Mouse (Mus musculus) cerebellum, adult 2 months (tissue): Measurements from ENCODE around the gene Cox8c. TPM values are rescaled to one million over a fixed set of nuclear protein-coding genes. Genes with fewer than 3 reads are reported as not detected.

ENCODE experiments used
- DNase-seq, 2 experiments: peaks; one replicate each; pipeline ENCODE4 v3.0.0; 2021
- H3K27ac ChIP-seq: fragments of 200-500 bp; 2 replicates; pipeline ENCODE4 v1.5.1; 2012; ENCODE audit warnings: low read length, control low read depth, inconsistent platforms; ENCODE audit not compliant: insufficient read depth
- H3K27me3 ChIP-seq: fragments of 200-500 bp; 2 replicates; pipeline ENCODE4 v1.6.1; 2012; ENCODE audit warnings: inconsistent platforms, mild to moderate bottlenecking, low read length, moderate library complexity; ENCODE audit not compliant: control insufficient read depth, insufficient read depth
- H3K4me1 ChIP-seq: fragments of 200-500 bp; 2 replicates; pipeline ENCODE4 v1.6.1; 2011; ENCODE audit warnings: low read length; ENCODE audit not compliant: control insufficient read depth, insufficient read depth
- H3K4me3 ChIP-seq: fragments of 200-500 bp; replicated peaks from 2 replicates; pipeline ENCODE3; 2011; ENCODE audit warnings: mild to moderate bottlenecking, low read depth, low read length, control low read depth; ENCODE audit not compliant: insufficient read depth
- CTCF ChIP-seq: fragments of 200-500 bp; IDR thresholded peaks from 2 replicates; pipeline ENCODE4 v1.5.1; 2011; ENCODE audit warnings: low read depth, mild to moderate bottlenecking, control low read depth, low read length, moderate library complexity, borderline replicate concordance; ENCODE audit not compliant: insufficient read depth
- POLR2A ChIP-seq: fragments of 200-500 bp; IDR thresholded peaks from 2 replicates; pipeline ENCODE4 v1.6.1; 2011; ENCODE audit warnings: low read length, control low read depth, borderline replicate concordance; ENCODE audit not compliant: insufficient read depth
- WGBS: fragments of 180-500 bp; shearing (Covaris S2); methylation state at CpG from one replicate; pipeline ENCODE4 v1.1.7; 2018; 5-methylcytosine and 5-hydroxymethylcytosine counted together
- polyA plus RNA-seq: library from polyadenylated mRNA; depleted of rRNA; stranded (reverse); fragments of >200 nt; gene quantifications from 2 replicates; pipeline ENCODE4 v1.2.3, GENCODE M21; 2012; rRNA removed

Gene Cox8c
- polyA plus RNA-seq: not detected in 2 replicates

- TF ChIP-seq CTCF: no peak
- no peak for TF ChIP-seq POLR2A
- no peak within 1 kb of the TSS for H3K4me3 ChIP-seq
- WGBS: 93% methylated on average over 17 of the region's 17 CpGs
Observed at GRCm38 (mm10) chr12:102899091-102899490, at the start of gene Cox8c. Gene Cox8c (plus strand): TSS chr12:102899316.

GRCm38 (mm10) chr12:102860806-102861205, 38.3 kb upstream of the Cox8c start:
- Histone ChIP-seq H3K27me3 (no peaks in the 10 kb centered on the region), H3K27ac (no peak overlapping the region), H3K4me1 (no peaks in the 10 kb centered on the region), H3K4me3 (no peak overlapping the region)
- no peak for DNase-seq
- TF ChIP-seq CTCF (no peak), POLR2A (no peak)

More at GRCm38 (mm10) chr12:102899091-102899490, at the start of gene Cox8c:
- Histone ChIP-seq H3K27me3 (no peaks in the 10 kb centered on the region), H3K27ac (no peak within 1 kb of the TSS), H3K4me1 (no peaks in the 10 kb centered on the region)
- no peak for DNase-seq

GRCm38 (mm10) chr12:102869802-102870201, 29.3 kb upstream of the Cox8c start:
- WGBS: 96% methylated on average over 2 of the region's 2 CpGs
- no peak overlapping the region for H3K27ac ChIP-seq
- DNase-seq: no peak
- no peak for TF ChIP-seq CTCF
- no peak for TF ChIP-seq POLR2A
- H3K4me1 ChIP-seq: no peaks in the 10 kb centered on the region
- no peaks in the 10 kb centered on the region for H3K27me3 ChIP-seq
- no peak overlapping the region for H3K4me3 ChIP-seq

- no peak for DNase-seq
- WGBS: 79% methylated on average over 1 of the region's 1 CpGs
- Histone ChIP-seq H3K4me1 (no peaks in the 10 kb centered on the region), H3K27me3 (no peaks in the 10 kb centered on the region), H3K4me3 (no peak overlapping the region), H3K27ac (no peak overlapping the region)
- TF ChIP-seq CTCF: no peak
- no peak for TF ChIP-seq POLR2A
Observed at GRCm38 (mm10) chr12:102870527-102870926, 28.6 kb upstream of the Cox8c start.

- Histone ChIP-seq H3K27me3 (no peaks in the 10 kb centered on the region), H3K27ac (no peak overlapping the region; the same call in 1 of the 2 replicates), H3K4me3 (peak overlapping the region; percentile 71), H3K4me1 (0 out of 2 replicates have a peak, but pooled peaks cover 3% of the 10 kb centered on the region)
- TF ChIP-seq CTCF: no peak
- TF ChIP-seq POLR2A: no peak
- under 1% methylated on average over 70 of the region's 70 CpGs for WGBS
- DNase-seq: peak; percentile 37 to 55
Observed at GRCm38 (mm10) chr12:102877301-102878030, 21.6 kb upstream of the Cox8c start.

- under 1% methylated on average over 86 of the region's 95 CpGs for WGBS
Observed at GRCm38 (mm10) chr12:102878031-102878823, 20.9 kb upstream of the Cox8c start, which contains the start of gene Btbd7. Gene Btbd7 (minus strand): TSS chr12:102878471.

GRCm38 (mm10) chr12:102878901-102879300, 20.2 kb upstream of the Cox8c start:
- Histone ChIP-seq H3K4me1 (0 out of 2 replicates have a peak, but pooled peaks cover 3% of the 10 kb centered on the region), H3K27me3 (no peaks in the 10 kb centered on the region), H3K4me3 (peak overlapping the region; percentile 71), H3K27ac (no peak overlapping the region)
- TF ChIP-seq CTCF: no peak
- no peak for TF ChIP-seq POLR2A
- no peak for DNase-seq
- 20% methylated on average over 7 of the region's 7 CpGs for WGBS

More at GRCm38 (mm10) chr12:102878031-102878823, 20.9 kb upstream of the Cox8c start, which contains the start of gene Btbd7:
- TF ChIP-seq CTCF (no peak), POLR2A (peak; percentile 50; the same call in 1 of the 2 replicates)
- Histone ChIP-seq H3K4me1 (0 out of 2 replicates have a peak, but pooled peaks cover 3% of the 10 kb centered on the region), H3K27me3 (no peaks in the 10 kb centered on the region), H3K4me3 (peak within 1 kb of the TSS; percentile 71), H3K27ac (peak within 1 kb of the TSS; percentile 78)
- peak; percentile 96 for DNase-seq
